Mouse (Mus musculus): ENCODE data around the gene Tbc1d19. TPM values are rescaled to one million over a fixed set of nuclear protein-coding genes. Genes with fewer than 3 reads are reported as not detected.

Gene Tbc1d19
- polyA plus RNA-seq, 1 experiment = 22.3 TPM

DNA sequence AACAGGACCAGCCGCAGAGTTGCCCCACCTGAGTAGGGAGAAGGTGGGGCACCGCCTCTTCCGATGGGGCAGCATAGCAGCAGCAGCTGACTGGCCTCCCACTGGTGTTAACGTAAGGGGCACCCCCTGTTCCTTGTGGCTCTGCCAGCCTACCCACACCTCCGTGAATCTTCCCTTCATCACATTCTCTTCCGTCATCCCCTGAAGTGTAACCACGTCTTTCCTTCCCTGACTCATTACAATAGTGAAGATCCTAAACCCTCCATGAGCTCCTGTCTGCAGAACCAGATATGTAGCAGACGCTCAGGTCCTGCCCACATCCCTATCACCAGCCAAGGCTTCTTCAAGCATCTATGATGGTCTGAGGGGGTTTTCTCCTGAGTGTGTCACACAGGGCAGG, 137.3 kb downstream of the Tbc1d19 start:
- Histone ChIP-seq H3K4me1 (ENCODE audit: control insufficient read depth, insufficient read depth, low read length) (peaks cover 22% of the 10 kb centered on the region), H3K27ac (ENCODE audit: insufficient read depth, low read depth, low read length) (no peak overlapping the region), H3K4me3 (ENCODE audit: insufficient read depth, low read length) (no peak overlapping the region)
- TF ChIP-seq POLR2A (IDR thresholded peaks at IDR 0.05; ENCODE audit: borderline replicate concordance, low read depth, low read length) (no peak), CTCF (IDR thresholded peaks at IDR 0.05; ENCODE audit: low read depth, low read length) (no peak)

DNA sequence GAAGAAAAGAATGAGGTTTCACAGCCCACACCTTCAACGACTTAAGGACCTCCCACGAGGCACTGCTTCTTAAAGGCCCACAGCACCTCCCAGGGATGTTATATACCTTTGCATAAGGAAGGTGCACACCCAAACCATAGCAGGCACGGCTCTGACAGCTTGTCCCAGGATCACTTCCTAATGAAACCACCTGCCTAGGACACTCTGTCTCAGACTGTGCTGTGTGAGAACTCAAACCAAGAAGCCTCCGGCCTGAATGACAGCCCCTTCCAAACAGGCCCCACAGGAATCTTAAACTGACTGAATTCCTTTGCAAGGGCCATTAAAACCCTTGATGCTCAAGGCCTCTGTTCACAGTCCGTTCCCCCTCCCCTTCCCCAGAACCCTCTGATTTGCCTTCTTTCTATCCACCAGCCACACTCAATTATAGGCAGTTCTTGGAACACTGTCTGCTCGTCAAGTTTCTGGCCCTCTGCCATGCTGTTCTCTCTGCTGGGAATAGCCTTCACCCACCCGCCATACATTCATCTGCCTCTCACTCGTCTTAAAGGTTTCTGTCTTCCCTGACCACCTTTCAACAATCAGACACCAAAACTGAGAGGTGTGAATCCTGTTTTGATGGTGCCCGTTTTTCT, 138.3 kb downstream of the Tbc1d19 start:
- Histone ChIP-seq H3K4me1 (ENCODE audit: control insufficient read depth, insufficient read depth, low read length) (peaks cover 22% of the 10 kb centered on the region), H3K4me3 (ENCODE audit: insufficient read depth, low read length) (no peak overlapping the region), H3K27ac (ENCODE audit: insufficient read depth, low read depth, low read length) (no peak overlapping the region)
- TF ChIP-seq CTCF (IDR thresholded peaks at IDR 0.05; ENCODE audit: low read depth, low read length) = no peak
- TF ChIP-seq POLR2A (IDR thresholded peaks at IDR 0.05; ENCODE audit: borderline replicate concordance, low read depth, low read length) = no peak

DNA sequence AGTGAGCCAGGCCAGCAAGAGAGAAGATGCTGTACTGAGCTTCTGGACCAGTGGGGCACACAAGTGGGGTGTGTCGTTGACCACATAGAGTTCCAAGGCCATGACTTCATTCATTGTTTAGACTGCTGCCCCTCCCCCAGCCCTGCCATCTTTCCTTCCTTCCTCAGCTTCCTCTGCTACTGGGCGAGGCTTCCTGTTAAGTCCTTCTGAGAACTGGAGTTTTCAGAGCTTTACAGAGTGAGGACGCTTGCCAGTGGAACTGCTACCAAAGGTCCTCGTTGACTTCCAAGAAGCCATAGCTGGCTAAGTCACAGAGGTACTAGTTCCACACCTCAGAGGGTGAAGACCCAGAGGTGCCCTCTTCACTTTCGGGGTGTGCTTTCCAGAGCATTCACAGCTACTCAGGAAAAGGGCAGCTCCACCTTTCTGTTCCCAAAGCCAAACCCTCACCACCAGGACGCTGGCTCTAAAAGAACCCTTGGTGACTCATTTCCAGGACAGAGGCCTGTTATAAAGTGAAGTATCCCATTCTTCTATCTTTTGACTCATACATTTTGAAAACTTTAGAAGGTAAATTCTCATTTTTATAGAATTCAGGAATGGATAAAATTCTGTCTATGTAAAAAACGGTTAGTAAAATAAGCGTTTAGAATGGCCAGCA, 139.3 kb downstream of the Tbc1d19 start:
- Histone ChIP-seq H3K4me3 (ENCODE audit: insufficient read depth, low read length) (no peak overlapping the region), H3K4me1 (ENCODE audit: control insufficient read depth, insufficient read depth, low read length) (peaks cover 22% of the 10 kb centered on the region), H3K27ac (ENCODE audit: insufficient read depth, low read depth, low read length) (no peak overlapping the region)
- TF ChIP-seq POLR2A (IDR thresholded peaks at IDR 0.05; ENCODE audit: borderline replicate concordance, low read depth, low read length) = no peak
- no peak for TF ChIP-seq CTCF (IDR thresholded peaks at IDR 0.05; ENCODE audit: low read depth, low read length)

GRCm38 (mm10) chr5:53950189-53950588, 140.8 kb downstream of the Tbc1d19 start:
- Histone ChIP-seq H3K27ac (ENCODE audit: insufficient read depth, low read depth, low read length) (no peak overlapping the region), H3K4me3 (ENCODE audit: insufficient read depth, low read length) (no peak overlapping the region), H3K4me1 (ENCODE audit: control insufficient read depth, insufficient read depth, low read length) (peaks cover 16% of the 10 kb centered on the region)
- TF ChIP-seq CTCF (IDR thresholded peaks at IDR 0.05; ENCODE audit: low read depth, low read length) (no peak), POLR2A (IDR thresholded peaks at IDR 0.05; ENCODE audit: borderline replicate concordance, low read depth, low read length) (no peak)

GRCm38 (mm10) chr5:53953216-53953615, 143.8 kb downstream of the Tbc1d19 start:
- H3K4me3 ChIP-seq (ENCODE audit: insufficient read depth, low read length) = no peak overlapping the region
- H3K27ac ChIP-seq (ENCODE audit: insufficient read depth, low read depth, low read length) = no peak overlapping the region
- H3K4me1 ChIP-seq (ENCODE audit: control insufficient read depth, insufficient read depth, low read length) = peaks cover 10% of the 10 kb centered on the region
- TF ChIP-seq POLR2A (IDR thresholded peaks at IDR 0.05; ENCODE audit: borderline replicate concordance, low read depth, low read length) = no peak
- TF ChIP-seq CTCF (IDR thresholded peaks at IDR 0.05; ENCODE audit: low read depth, low read length) = no peak

Other genes starting within 250 kb of the Tbc1d19 start
- gene Cckar, start 101.9 kb upstream of the Tbc1d19 start, polyA plus RNA-seq (2012; ENCODE audit: insufficient read depth, insufficient read length, missing spikeins) = not detected in 2 replicates
- gene Stim2, start 188.9 kb downstream of the Tbc1d19 start, polyA plus RNA-seq (2012; ENCODE audit: insufficient read depth, insufficient read length, missing spikeins) = 33.3 and 37.9 TPM in 2 replicates